Mouse (Mus musculus): Measurements from ENCODE around the gene Ogdh.

The Ogdh gene

DNA sequence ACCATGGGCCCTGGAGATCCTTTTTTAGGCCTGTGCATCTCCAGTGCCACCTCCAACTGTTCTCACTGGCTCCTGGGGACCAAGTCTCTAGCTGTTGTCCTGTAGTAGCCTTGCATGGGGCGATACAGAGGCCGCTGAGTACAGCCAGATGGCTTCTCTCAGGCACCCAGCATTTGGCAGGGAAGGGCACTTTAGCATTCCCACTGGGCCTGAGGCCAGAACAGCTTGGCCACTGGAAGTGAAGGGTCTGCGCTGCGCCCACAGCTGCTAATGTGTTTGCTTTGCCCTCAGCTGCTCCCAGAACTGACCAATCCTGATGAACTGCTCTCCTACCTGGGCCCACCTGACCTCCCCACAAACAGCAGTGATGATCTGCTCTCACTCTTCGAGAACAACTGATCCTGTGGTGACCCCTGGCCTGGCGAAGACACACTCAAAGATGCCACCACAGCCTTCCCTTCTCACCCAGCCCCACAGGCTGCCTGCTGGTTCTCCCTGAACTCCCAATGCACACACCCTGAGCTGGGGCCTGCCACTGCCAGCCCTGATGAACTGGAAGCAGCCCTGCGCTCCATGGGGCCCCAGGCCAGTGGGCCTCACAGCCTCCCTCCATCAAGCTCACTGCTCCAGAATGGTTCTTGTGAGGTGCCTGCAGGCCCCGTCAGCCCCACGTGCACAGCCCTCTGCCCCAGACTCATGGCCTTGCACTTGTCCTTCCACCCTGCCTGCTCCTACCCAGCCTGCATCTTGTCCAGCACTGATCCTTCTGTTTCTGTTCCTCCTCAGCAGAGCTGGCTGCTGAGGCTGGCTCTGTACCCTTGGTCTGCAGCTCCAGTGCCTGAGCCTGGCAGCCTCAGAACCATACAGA, 113.5 kb downstream of the Ogdh start:
- no peak for DNase-seq (ENCODE audit: extremely low spot score, low spot score)

DNA sequence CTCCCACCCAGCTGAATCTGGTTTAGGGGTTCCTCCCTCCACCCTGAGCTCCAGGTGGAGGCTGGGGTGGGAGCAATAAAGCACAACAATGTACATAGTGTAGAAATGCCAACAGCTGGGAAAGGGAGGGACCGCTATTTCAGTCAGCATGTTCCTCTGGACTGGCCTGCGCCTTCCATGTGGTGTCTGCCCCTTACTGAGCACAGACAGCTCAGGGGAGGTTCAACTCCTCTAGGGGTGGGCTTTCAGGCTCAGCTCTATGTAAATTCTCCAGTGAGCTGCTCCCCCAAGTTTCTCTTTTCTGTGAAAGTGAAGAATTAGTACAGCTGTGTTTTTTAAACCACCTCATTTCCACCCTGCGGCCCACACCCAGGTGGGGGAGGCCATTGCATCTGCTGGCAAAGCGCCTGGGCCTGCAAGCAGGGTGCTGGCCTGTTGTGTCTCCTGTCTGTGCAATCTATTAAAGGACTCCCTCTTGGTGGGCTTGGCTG, 114.2 kb downstream of the Ogdh start:
- no peak for DNase-seq (ENCODE audit: extremely low spot score, low spot score)

Data from neural tube, embryonic 10.5 days (tissue).